Mouse (Mus musculus): ENCODE measurements around the gene Gm20929. TPM values are rescaled to one million over a fixed set of nuclear protein-coding genes. Genes with fewer than 3 reads are reported as not detected.
"Not testable (repeated sequence)": the region's sequence is repeated elsewhere in the genome, so short reads cannot be mapped to it uniquely, and the experiment has no call there.

Gm20929 gene
- total RNA-seq (2017): not detected in 2 replicates

GRCm38 (mm10) chrY:53843649-53844048, at the start of gene Gm20929:
TSS of gene Gm20929 (plus strand) at chrY:53843949.
- ATAC-seq (replicated peaks; ENCODE audit: low read depth, poor library complexity, severe bottlenecking): not testable (repeated sequence)

All from common myeloid progenitor, adult 5-6 weeks (primary cell).